Mouse (Mus musculus) hindbrain, postnatal 0 days (tissue): Measurements from ENCODE around the gene Mapk1. TPM values are rescaled to one million over a fixed set of nuclear protein-coding genes. Genes with fewer than 3 reads are reported as not detected.

Experiments
- ATAC-seq: fragments of 200-750 bp; cut with Nextera tagmentation; 2 replicates; pipeline ENCODE4 v1.8.0; 2017; ENCODE audit warnings: mild to moderate bottlenecking, moderate TSS enrichment, moderate library complexity
- DNase-seq: peaks from one replicate; pipeline ENCODE4 v3.0.0-alpha.2; 2015; ENCODE audit warnings: low spot score
- H3K27ac ChIP-seq: fragments of 300-500 bp; sonication (generic); 2 replicates; pipeline ENCODE4 v1.5.1; 2014; ENCODE audit warnings: mild to moderate bottlenecking
- H3K27me3 ChIP-seq: fragments of 300-500 bp; sonication (generic); 2 replicates; pipeline ENCODE4 v1.6.1; 2014; ENCODE audit warnings: low read length, mixed read lengths; ENCODE audit not compliant: insufficient read depth
- H3K36me3 ChIP-seq: fragments of 300-500 bp; sonication (generic); 2 replicates; pipeline ENCODE4 v1.6.1; 2014; ENCODE audit warnings: low read length, mixed read lengths; ENCODE audit not compliant: insufficient read depth
- H3K4me1 ChIP-seq: fragments of 300-500 bp; sonication (generic); 2 replicates; pipeline ENCODE4 v1.6.1; 2014; ENCODE audit warnings: antibody characterized with exemption, low read length, mixed read lengths; ENCODE audit not compliant: insufficient read depth
- H3K4me2 ChIP-seq: fragments of 300-500 bp; sonication (generic); 2 replicates; pipeline ENCODE4 v1.6.1; 2014; ENCODE audit warnings: low read depth, mild to moderate bottlenecking, low read length, moderate library complexity, mixed read lengths
- H3K4me3 ChIP-seq: fragments of 300-500 bp; sonication (generic); 2 replicates; pipeline ENCODE4 v1.5.1; 2014; ENCODE audit warnings: low read length
- H3K9ac ChIP-seq: fragments of 300-500 bp; sonication (generic); replicated peaks from 2 replicates; pipeline ENCODE4 v1.6.1; 2014; ENCODE audit warnings: mild to moderate bottlenecking, low read length, moderate library complexity, mixed read lengths
- H3K9me3 ChIP-seq: fragments of 300-500 bp; sonication (generic); 2 replicates; pipeline ENCODE4 v1.6.1; 2016; ENCODE audit warnings: low read length, mixed read lengths
- CTCF ChIP-seq: IDR thresholded peaks from 2 replicates; pipeline ENCODE4 v1.5.1; 2016; ENCODE audit warnings: antibody characterized with exemption, control low read depth, low read depth
- WGBS: fragments of 180-500 bp; shearing (Covaris S2); extraction: QIAGEN DNeasy Blood & Tissue Kit; methylation state at CpG from one replicate; pipeline ENCODE4 v1.1.7; 2014; 5-methylcytosine and 5-hydroxymethylcytosine counted together
- polyA plus RNA-seq: library from polyadenylated mRNA; unstranded; fragments of >200 nt; fragmentation: Nextera tagmentation; extraction: Ambion mirVana; gene quantifications from 2 replicates; pipeline ENCODE4 v1.2.1, GENCODE M21; 2015
- total RNA-seq: library from RNA; depleted of rRNA; stranded (reverse); fragments of >200 nt; gene quantifications from 2 replicates; pipeline ENCODE4 v1.2.3, GENCODE M21; 2014; rRNA removed

The Mapk1 gene
- total RNA-seq = 202 and 204 TPM in 2 replicates
- 156 and 178 TPM in 2 replicates for polyA plus RNA-seq

DNA sequence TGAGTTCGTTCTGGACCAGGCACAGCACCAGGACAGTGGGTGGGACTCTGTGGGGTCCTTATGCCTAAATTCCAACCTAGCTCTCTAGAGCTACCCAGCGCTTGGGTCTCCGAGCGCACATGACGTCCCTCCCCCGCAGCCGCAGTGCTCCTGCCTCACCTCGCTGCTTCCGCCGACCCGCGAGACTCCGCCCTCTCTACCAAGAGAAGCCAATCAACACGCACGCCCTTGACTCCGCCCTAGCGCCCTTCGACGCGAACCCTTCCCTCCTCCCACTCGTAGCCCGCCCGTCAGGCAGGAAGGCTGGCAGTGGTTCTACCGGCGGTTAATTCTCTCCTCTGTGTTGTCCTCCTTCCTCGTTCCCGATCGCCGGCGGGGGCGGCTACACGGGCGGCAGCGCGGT is at the start of gene Mapk1:
Gene Mapk1 (plus strand): TSS at position 252 of the 403 bp plus-strand sequence.
- DNase-seq = peak; percentile 97
- TF ChIP-seq CTCF = no peak
- 2% methylated on average over 35 of the region's 35 CpGs for WGBS

GRCm38 (mm10) chr16:16939543-16939942 is 43.6 kb upstream of the Mapk1 start:
- WGBS = 92% methylated on average over 9 of the region's 9 CpGs
- no peak overlapping the region for H3K27ac ChIP-seq
- no peak for TF ChIP-seq CTCF
- no peak for ATAC-seq
- no peak overlapping the region for H3K4me2 ChIP-seq
- no peak for DNase-seq
- no peaks in the 10 kb centered on the region for H3K4me1 ChIP-seq
- no peaks in the 10 kb centered on the region for H3K9me3 ChIP-seq
- no peak overlapping the region for H3K9ac ChIP-seq
- no peaks in the 10 kb centered on the region for H3K36me3 ChIP-seq
- H3K4me3 ChIP-seq = no peak overlapping the region
- H3K27me3 ChIP-seq = no peaks in the 10 kb centered on the region

More for the DNA sequence above, at the start of gene Mapk1:
- Histone ChIP-seq H3K9me3 (no peaks in the 10 kb centered on the region), H3K4me3 (peak within 1 kb of the TSS; percentile 99), H3K9ac (peak within 1 kb of the TSS; percentile 94), H3K27me3 (no peaks in the 10 kb centered on the region), H3K4me1 (peaks cover 4% of the 10 kb centered on the region; the same call in 1 of the 2 replicates), H3K36me3 (no peaks in the 10 kb centered on the region), H3K27ac (peak within 1 kb of the TSS; percentile 98), H3K4me2 (peak within 1 kb of the TSS; percentile 66)
- ATAC-seq = peak; percentile 99

DNA sequence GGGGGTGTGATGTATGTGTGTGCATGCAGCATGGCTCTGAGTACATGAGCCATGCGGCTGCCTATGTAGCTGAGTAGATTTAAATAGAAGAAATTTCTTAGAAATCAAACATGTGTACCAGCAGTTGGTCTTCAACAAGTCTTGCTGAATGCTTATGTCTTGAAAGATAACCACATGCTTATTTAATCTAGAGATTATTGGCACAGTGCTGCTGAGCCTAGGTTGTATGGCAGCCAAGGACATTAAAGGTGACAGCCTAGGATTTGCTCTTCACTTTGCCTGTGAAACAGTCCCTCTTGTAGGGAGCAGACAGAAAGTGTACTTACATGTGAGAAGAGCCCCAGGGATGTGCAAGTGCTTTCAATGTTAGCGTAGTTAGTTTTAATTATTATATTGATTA is 42.1 kb upstream of the Mapk1 start:
- Histone ChIP-seq H3K4me2 (no peak overlapping the region), H3K27me3 (no peaks in the 10 kb centered on the region), H3K36me3 (no peaks in the 10 kb centered on the region), H3K4me1 (no peaks in the 10 kb centered on the region), H3K27ac (no peak overlapping the region), H3K9me3 (no peaks in the 10 kb centered on the region), H3K9ac (no peak overlapping the region), H3K4me3 (no peak overlapping the region)
- no peak for TF ChIP-seq CTCF
- ATAC-seq (no peak), DNase-seq (no peak)
- WGBS = 89% methylated on average over 2 of the region's 2 CpGs

- no peaks in the 10 kb centered on the region for H3K27me3 ChIP-seq
- no peaks in the 10 kb centered on the region for H3K9me3 ChIP-seq
- no peak for TF ChIP-seq CTCF
- ATAC-seq (no peak; the same call in 1 of the 2 replicates), DNase-seq (peak; percentile 6)
- H3K27ac ChIP-seq = no peak overlapping the region
- no peak overlapping the region for H3K9ac ChIP-seq
- no peak overlapping the region for H3K4me2 ChIP-seq
- H3K36me3 ChIP-seq = no peaks in the 10 kb centered on the region
- no peaks in the 10 kb centered on the region for H3K4me1 ChIP-seq
- WGBS = 19% methylated on average over 3 of the region's 5 CpGs
- H3K4me3 ChIP-seq = no peak overlapping the region
Observed at GRCm38 (mm10) chr16:16958575-16958974, 24.6 kb upstream of the Mapk1 start.

- Histone ChIP-seq H3K27me3 (no peaks in the 10 kb centered on the region), H3K36me3 (no peaks in the 10 kb centered on the region), H3K4me3 (no peak overlapping the region), H3K9ac (no peak overlapping the region), H3K27ac (no peak overlapping the region), H3K4me2 (no peak overlapping the region), H3K9me3 (no peaks in the 10 kb centered on the region), H3K4me1 (no peaks in the 10 kb centered on the region)
- ATAC-seq (no peak), DNase-seq (no peak)
- no peak for TF ChIP-seq CTCF
- 83% methylated on average over 6 of the region's 6 CpGs for WGBS
Observed at GRCm38 (mm10) chr16:16959907-16960306, 23.3 kb upstream of the Mapk1 start.

DNA sequence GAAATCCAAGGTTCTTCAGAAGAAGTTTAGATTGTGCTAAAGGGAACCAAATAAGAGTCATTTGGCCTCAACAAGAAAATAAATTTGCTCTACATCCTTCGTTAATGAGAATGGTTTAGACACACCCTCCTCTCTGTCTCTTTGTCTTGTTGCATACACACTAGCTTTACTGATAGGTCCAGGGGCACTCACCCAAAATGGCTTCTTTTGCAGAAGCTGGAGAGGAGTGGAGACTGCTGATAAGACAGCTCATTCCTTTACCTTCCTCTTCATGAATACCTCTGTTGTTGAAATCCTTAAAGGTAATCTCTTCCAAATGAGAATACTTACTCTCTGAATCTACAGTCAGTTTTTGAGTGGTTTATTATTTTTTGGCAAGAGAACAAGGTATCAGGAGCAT is 18.0 kb upstream of the Mapk1 start:
- Histone ChIP-seq H3K27ac (no peak overlapping the region), H3K4me2 (no peak overlapping the region), H3K27me3 (no peaks in the 10 kb centered on the region), H3K4me1 (no peaks in the 10 kb centered on the region), H3K9me3 (no peaks in the 10 kb centered on the region), H3K4me3 (no peak overlapping the region), H3K36me3 (no peaks in the 10 kb centered on the region), H3K9ac (no peak overlapping the region)
- no peak for TF ChIP-seq CTCF
- 67% methylated on average over 1 of the region's 1 CpGs for WGBS
- ATAC-seq = no peak
- no peak for DNase-seq

DNA sequence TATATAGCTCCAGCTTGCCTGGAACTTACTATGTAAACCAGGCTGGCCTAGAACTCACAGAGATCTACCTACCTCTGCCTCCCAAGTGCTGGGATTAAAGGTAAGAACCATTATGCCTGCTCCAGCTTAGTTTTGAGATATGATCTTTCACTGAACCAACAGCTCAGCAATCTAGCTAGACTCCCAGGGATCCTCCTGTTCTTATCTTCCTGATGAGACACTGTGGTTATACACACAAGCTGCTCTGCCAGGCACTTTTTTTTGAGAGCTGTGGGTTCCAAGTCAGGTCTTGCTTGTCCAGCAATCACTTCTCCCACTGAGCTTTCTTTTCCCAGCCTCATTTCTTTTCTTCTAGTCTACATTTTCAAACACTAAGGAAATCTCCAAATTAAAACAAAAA is 16.9 kb upstream of the Mapk1 start:
- ATAC-seq = no peak
- Histone ChIP-seq H3K36me3 (no peaks in the 10 kb centered on the region), H3K27ac (no peak overlapping the region), H3K4me2 (no peak overlapping the region), H3K9ac (no peak overlapping the region), H3K27me3 (no peaks in the 10 kb centered on the region), H3K4me1 (no peaks in the 10 kb centered on the region), H3K9me3 (no peaks in the 10 kb centered on the region), H3K4me3 (no peak overlapping the region)
- TF ChIP-seq CTCF = no peak
- DNase-seq = no peak
